Mouse (Mus musculus): ENCODE results near the gene Cyp1a1. TPM values are rescaled to one million over a fixed set of nuclear protein-coding genes. Genes with fewer than 3 reads are reported as not detected.

Gene Cyp1a1
- polyA plus RNA-seq, 1 experiment = not detected

DNA sequence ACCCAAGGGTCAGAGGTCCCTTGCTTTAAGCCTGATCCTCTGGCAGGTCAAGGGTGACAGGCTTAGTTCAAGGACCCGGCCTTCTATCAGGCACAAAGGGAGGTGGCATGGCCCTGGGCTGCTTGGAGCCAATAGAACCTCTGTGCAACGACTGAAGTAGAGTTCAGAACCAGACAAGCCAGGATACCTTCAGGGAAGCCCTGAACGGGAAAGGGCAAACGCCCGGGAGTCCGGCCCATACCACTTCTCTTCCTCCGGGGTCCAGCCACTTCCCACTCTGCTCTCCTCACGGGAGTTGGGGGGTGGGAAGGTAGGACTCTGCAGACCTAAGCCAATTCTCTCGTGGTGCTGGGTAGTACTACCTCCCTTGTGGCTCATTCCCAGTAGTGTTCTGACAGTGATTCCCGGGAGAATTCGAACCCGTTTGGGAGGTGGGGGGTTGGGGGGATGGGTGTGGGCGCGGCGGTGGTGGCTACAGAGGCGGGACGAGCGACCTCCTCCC, 43.2 kb upstream of the Cyp1a1 start:
- Histone ChIP-seq H3K27ac (ENCODE audit: insufficient read depth, low read depth, low read length) (peak overlapping the region; percentile 48), H3K4me1 (ENCODE audit: control insufficient read depth, insufficient read depth, low read length) (peaks cover 45% of the 10 kb centered on the region)

DNA sequence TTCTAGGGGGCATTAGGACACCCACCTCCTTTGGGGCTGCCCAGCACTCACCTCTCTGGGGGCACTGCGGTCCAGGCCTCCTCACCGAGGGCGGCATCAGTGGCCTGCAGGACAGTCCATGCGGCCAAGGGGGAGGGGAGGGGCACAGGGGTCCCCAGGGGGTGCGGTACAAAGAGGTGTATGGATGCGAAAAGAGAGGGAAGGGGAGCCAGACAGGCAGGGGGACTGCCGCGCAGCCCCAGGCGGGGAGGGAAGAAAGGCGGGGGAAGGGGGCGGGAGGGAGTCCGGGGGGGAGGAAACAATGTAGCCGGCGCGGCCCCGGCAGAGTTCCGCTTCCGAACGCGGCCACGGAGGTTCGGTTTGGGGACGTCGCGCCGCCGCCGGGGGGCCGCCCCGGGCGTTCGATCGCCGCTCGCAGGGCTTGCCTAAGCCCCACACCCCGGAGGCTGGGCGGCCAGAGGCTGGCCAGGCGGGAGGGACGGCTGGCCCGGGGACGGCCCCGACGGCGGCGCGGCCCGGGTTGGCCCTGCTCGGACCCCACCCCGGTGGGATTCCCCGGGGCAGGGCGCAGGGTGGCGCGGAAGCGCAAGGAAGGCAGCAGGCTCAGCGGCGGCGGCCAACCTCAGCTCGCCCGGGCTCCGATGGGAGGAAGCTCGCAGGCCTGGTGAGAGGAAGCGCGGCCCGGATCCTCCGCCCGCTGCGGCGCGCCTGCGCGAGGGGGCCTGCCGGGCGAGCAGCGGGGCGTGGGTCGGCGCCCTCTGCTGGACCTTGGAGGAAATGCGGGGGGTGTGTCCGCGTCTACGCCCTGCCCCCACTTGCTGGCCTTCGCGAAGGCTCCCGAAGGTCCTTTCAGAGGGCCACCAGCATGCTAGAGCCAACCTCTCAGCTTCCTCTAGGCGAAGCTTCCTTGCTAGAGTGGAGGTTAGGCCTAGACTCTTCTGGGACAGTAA, 42.5 kb upstream of the Cyp1a1 start:
- peaks cover 38% of the 10 kb centered on the region for H3K4me1 ChIP-seq (ENCODE audit: control insufficient read depth, insufficient read depth, low read length)
- peak overlapping the region; percentile 96 for H3K27ac ChIP-seq (ENCODE audit: insufficient read depth, low read depth, low read length)
- H3K4me3 ChIP-seq (ENCODE audit: insufficient read depth, low read depth, low read length) = peak overlapping the region; percentile 90
- under 1% methylated on average over 81 of the region's 85 CpGs for WGBS
- TF ChIP-seq POLR2A (IDR thresholded peaks at IDR 0.05; ENCODE audit: insufficient read depth, low read depth, low read length) (peak; percentile 59; the same call in 1 of the 2 replicates), CTCF (IDR thresholded peaks at IDR 0.05; ENCODE audit: insufficient read depth, low read depth, low read length) (peak; percentile 97)

More for the DNA sequence above, 43.2 kb upstream of the Cyp1a1 start:
- under 1% methylated on average over 18 of the region's 18 CpGs for WGBS
- peak overlapping the region; percentile 90 for H3K4me3 ChIP-seq (ENCODE audit: insufficient read depth, low read depth, low read length)
- TF ChIP-seq POLR2A (IDR thresholded peaks at IDR 0.05; ENCODE audit: insufficient read depth, low read depth, low read length) (no peak), CTCF (IDR thresholded peaks at IDR 0.05; ENCODE audit: insufficient read depth, low read depth, low read length) (no peak)

DNA sequence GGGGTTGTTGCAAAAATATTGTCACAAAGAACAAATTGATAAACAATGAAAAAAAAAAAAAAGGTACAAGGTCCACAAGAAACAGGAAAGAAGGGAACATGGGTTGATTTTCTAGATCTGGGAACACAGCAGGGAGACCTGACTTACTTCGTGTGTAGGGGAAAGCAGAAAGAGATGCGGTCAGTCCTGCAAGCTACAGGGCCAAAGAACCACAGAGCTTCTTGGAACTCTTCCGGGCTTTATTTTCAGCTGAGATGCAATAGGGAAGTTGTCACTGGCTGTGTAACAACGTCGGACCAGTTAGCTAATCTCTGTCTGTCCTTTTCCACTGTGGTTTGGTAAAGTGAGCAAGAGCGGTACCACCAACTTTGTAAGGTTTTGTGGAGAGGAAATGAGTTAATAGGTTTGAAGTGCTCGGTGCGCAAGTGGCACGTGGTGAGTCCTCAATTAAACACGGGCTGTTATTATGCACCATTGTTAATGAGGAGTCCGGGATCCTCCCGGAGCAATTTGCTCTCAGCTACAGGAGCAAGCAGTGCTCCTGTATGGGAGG, 41.1 kb upstream of the Cyp1a1 start:
- 30% methylated on average over 12 of the region's 12 CpGs for WGBS
- TF ChIP-seq CTCF (IDR thresholded peaks at IDR 0.05; ENCODE audit: insufficient read depth, low read depth, low read length) = no peak
- no peak for TF ChIP-seq POLR2A (IDR thresholded peaks at IDR 0.05; ENCODE audit: insufficient read depth, low read depth, low read length)
- no peak overlapping the region; the same call in 1 of the 2 replicates for H3K27ac ChIP-seq (ENCODE audit: insufficient read depth, low read depth, low read length)
- H3K4me1 ChIP-seq (ENCODE audit: control insufficient read depth, insufficient read depth, low read length) = peaks cover 41% of the 10 kb centered on the region
- H3K4me3 ChIP-seq (ENCODE audit: insufficient read depth, low read depth, low read length) = no peak overlapping the region

DNA sequence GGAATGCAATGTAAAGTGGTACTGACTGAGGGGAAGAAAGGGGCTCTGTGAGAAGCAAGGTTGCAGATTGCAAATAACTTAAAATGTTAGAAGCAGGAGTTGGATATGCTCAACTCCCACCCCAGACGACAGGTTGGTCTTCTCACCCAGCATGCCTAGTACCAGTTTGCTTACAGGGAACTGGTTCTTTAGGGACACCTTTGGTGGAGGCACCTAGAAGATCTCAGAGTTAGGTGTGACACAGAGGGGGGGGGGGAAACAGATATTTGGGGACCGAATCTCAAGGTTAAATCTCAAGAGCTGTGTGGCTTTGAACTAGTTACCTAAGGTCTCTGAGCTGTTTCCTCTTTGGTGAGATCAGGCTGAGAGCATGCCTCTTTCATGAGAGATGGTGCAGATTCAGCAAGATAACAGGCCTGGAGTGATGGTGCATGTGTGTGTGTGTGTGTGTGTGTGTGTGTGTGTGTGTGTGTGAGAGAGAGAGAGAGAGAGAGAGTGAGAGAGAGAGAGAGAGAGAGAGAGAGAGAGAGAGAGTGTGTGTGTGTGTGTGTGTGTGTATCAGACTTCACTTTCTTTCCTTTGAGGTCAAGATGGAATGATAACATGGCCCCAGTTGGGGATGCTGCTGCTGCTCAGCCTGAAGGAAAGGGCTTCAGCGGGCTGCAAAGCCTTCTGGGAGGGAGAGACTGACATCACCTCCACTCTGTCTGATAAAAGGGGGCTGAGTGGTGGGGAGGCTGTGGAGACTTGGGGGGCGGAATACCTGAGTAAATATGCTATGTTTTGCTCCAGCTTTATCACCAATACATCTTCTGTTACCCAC, 40.2 kb upstream of the Cyp1a1 start:
- Histone ChIP-seq H3K4me3 (ENCODE audit: insufficient read depth, low read depth, low read length) (no peak overlapping the region), H3K4me1 (ENCODE audit: control insufficient read depth, insufficient read depth, low read length) (peaks cover 35% of the 10 kb centered on the region), H3K27ac (ENCODE audit: insufficient read depth, low read depth, low read length) (no peak overlapping the region)
- 75% methylated on average over 4 of the region's 4 CpGs for WGBS
- TF ChIP-seq POLR2A (IDR thresholded peaks at IDR 0.05; ENCODE audit: insufficient read depth, low read depth, low read length) = no peak
- no peak for TF ChIP-seq CTCF (IDR thresholded peaks at IDR 0.05; ENCODE audit: insufficient read depth, low read depth, low read length)

DNA sequence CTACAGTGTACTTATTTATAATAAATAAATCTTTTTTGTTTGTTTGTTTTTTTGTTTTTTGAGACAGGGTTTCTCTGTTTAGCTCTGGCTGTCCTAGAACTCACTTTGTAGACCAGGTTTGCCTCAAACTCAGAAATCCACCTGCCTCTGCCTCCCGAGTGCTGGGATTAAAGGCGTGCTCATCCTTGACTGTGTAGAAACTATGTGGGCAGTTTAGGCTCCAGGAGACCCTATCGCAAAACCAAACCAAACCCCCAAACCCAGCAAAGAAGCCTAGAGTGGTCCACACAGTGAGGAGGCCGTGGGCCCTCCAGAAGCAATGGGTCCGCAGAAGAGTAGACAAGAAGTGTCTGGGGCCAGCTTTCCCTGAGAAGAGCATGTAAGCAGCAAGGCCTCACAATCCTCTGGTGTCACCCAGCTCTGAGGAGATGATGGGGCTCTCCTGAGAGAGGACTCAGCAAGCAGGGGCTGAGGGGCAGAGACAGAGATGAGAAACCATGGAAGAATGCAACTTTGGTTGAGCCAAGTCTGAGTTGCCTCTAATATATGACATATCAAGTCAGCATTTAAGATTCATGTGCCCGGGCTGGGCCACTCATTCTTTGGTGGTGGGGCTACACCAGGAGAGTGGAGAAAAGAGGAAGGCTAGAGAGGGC, 37.5 kb upstream of the Cyp1a1 start:
- TF ChIP-seq POLR2A (IDR thresholded peaks at IDR 0.05; ENCODE audit: insufficient read depth, low read depth, low read length) (no peak), CTCF (IDR thresholded peaks at IDR 0.05; ENCODE audit: insufficient read depth, low read depth, low read length) (no peak)
- whole genome bisulfite sequencing = 92% methylated on average over 6 of the region's 6 CpGs
- no peak overlapping the region for H3K27ac ChIP-seq (ENCODE audit: insufficient read depth, low read depth, low read length)
- no peak overlapping the region for H3K4me3 ChIP-seq (ENCODE audit: insufficient read depth, low read depth, low read length)
- H3K4me1 ChIP-seq (ENCODE audit: control insufficient read depth, insufficient read depth, low read length) = peaks cover 20% of the 10 kb centered on the region

DNA sequence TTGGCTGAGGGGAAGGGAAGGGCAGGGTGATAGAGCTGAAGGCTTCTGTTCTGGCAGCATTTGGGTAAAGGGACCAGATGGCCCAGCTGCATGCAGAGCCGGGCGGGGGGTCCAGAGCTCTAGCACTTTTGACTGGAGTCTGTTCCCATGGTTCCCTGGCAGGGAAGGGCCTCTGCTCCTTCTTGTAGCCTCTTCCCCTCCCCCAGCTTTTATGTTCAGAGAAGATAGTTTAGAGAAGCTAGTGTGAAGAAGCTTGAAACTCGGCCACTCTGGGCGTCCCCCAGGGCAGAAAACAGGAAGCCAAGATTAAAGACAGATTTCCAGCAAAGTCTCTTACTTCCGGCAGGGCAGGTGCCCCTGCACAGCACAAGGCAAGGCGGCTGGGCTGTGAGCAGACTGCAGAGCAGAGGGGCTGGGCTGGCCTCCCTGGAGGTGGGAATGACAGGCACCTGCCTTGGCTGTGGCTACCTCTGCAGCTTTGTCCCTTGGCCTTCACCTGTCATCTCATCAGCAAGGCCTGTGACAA, 36.9 kb upstream of the Cyp1a1 start:
- peak overlapping the region; percentile 9; the same call in 1 of the 2 replicates for H3K27ac ChIP-seq (ENCODE audit: insufficient read depth, low read depth, low read length)
- H3K4me1 ChIP-seq (ENCODE audit: control insufficient read depth, insufficient read depth, low read length) = peaks cover 19% of the 10 kb centered on the region
- no peak overlapping the region for H3K4me3 ChIP-seq (ENCODE audit: insufficient read depth, low read depth, low read length)
- WGBS = 50% methylated on average over 6 of the region's 6 CpGs
- no peak for TF ChIP-seq POLR2A (IDR thresholded peaks at IDR 0.05; ENCODE audit: insufficient read depth, low read depth, low read length)
- no peak for TF ChIP-seq CTCF (IDR thresholded peaks at IDR 0.05; ENCODE audit: insufficient read depth, low read depth, low read length)

DNA sequence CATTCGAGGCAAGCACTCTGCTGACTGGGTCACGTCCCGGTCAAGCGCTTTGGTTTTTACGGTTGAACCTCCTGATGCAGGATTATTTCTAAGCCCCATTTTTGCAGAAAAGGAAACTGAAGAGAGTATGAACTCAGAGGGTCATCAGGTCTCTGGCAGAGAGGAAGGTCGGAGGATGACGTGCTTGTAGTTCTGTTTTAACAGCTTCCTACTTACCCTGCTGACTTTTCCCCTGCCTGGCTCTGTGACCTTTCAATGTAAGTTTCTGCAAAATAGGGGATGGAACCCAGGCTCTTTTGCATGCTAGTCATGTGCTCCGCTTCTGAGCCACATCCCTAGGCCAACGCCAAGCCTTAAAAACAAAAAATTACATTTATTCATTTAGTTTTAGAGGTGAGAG, 35.4 kb upstream of the Cyp1a1 start:
- no peak overlapping the region for H3K4me3 ChIP-seq (ENCODE audit: insufficient read depth, low read depth, low read length)
- H3K27ac ChIP-seq (ENCODE audit: insufficient read depth, low read depth, low read length) = no peak overlapping the region
- peaks cover 15% of the 10 kb centered on the region for H3K4me1 ChIP-seq (ENCODE audit: control insufficient read depth, insufficient read depth, low read length)
- 89% methylated on average over 9 of the region's 9 CpGs for WGBS
- TF ChIP-seq POLR2A (IDR thresholded peaks at IDR 0.05; ENCODE audit: insufficient read depth, low read depth, low read length) = no peak
- no peak for TF ChIP-seq CTCF (IDR thresholded peaks at IDR 0.05; ENCODE audit: insufficient read depth, low read depth, low read length)

DNA sequence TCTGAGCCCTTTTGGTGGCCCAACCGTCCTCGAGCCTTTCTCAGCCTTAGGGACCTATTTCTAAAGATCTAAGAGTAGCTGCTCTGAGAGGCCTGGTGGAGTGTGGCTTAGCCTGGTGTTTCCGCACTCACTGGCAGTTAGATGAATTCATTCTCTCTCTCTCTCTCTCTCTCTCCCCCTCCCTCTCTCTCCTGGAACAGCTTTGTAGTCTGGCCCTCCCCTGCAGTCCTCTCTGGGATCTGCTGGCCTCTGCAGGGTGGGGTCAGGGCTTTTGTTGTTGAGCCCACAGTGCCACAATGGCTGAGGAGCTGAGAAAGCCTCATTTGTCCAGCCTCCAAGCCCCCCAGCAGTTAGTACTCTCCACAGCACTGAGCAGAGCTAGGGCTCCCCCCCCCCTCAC, 34.9 kb upstream of the Cyp1a1 start:
- no peak overlapping the region for H3K27ac ChIP-seq (ENCODE audit: insufficient read depth, low read depth, low read length)
- H3K4me1 ChIP-seq (ENCODE audit: control insufficient read depth, insufficient read depth, low read length) = peaks cover 13% of the 10 kb centered on the region
- TF ChIP-seq POLR2A (IDR thresholded peaks at IDR 0.05; ENCODE audit: insufficient read depth, low read depth, low read length) (no peak), CTCF (IDR thresholded peaks at IDR 0.05; ENCODE audit: insufficient read depth, low read depth, low read length) (no peak)
- no peak overlapping the region for H3K4me3 ChIP-seq (ENCODE audit: insufficient read depth, low read depth, low read length)
- 67% methylated on average over 3 of the region's 3 CpGs for WGBS

Data from olfactory bulb, adult 2 months (tissue).